Mouse (Mus musculus): Measurements from ENCODE around the gene Rbm12. TPM values are rescaled to one million over a fixed set of nuclear protein-coding genes. Genes with fewer than 3 reads are reported as not detected.

Rbm12 gene
- polyA plus RNA-seq, 1 experiment from 2014 or later: 37.6 TPM

DNA sequence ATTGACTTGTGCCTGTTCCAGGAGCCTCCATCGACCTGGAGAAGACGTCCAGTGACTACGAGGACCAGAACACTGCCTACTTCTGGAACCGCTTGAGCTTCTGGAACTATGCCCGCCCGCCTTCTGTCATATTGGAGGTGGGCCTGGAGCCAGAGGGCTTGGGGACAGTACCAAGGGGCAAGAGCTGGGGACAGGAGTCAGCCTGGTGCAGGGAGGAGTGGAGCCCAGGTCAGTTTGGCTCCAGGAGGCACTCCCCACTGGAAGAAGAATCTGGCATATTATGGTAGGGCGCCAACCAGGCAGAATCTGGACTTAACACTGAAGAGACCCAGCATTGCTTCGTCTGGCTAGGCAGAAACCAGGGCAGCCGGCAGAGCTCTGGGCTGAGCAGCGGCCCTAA is 43.9 kb downstream of the Rbm12 start:
- Histone ChIP-seq H3K36me3 (ENCODE audit: control insufficient read depth, insufficient read depth) (peaks cover 12% of the 10 kb centered on the region), H3K4me2 (ENCODE audit: low read length) (no peak overlapping the region), H3K9me3 (ENCODE audit: control insufficient read depth, low read length) (no peaks in the 10 kb centered on the region), H3K9ac (replicated peaks; ENCODE audit: low read depth, low read length) (no peak overlapping the region), H3K27ac (ENCODE audit: low read length) (no peak overlapping the region), H3K4me1 (replicated peaks; ENCODE audit: control insufficient read depth, insufficient read depth, low read length) (peaks cover 8% of the 10 kb centered on the region), H3K27me3 (replicated peaks; ENCODE audit: control insufficient read depth, insufficient read depth, low read length) (no peaks in the 10 kb centered on the region), H3K4me3 (replicated peaks; ENCODE audit: low read length) (no peak overlapping the region)
- ATAC-seq: no peak
- 89% methylated on average over 10 of the region's 10 CpGs for WGBS

DNA sequence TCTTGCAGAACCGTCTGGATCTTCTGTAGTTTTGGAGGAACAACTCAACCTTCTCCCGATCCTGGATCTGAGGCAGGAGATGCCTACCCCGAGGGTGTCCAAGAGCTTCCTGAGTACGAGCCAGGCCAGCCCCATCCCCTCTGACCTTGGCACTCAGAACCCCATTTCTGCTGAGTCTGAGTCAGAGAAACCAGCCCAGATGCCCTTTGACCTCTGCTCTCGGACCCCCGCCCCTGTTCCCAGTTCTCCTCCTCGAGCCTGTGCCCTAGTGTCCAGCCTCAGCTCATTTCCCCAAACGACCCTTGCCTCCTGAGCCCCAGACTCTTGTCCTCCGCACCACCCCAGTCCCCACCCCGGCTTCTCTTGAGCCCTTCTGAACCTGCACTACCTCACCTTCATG is 45.7 kb downstream of the Rbm12 start:
- H3K27ac ChIP-seq (ENCODE audit: low read length): no peak overlapping the region
- no peaks in the 10 kb centered on the region for H3K27me3 ChIP-seq (replicated peaks; ENCODE audit: control insufficient read depth, insufficient read depth, low read length)
- peaks cover 8% of the 10 kb centered on the region for H3K4me1 ChIP-seq (replicated peaks; ENCODE audit: control insufficient read depth, insufficient read depth, low read length)
- ATAC-seq: no peak
- H3K36me3 ChIP-seq (ENCODE audit: control insufficient read depth, insufficient read depth): peaks cover 7% of the 10 kb centered on the region
- peak overlapping the region; percentile 80 for H3K4me3 ChIP-seq (replicated peaks; ENCODE audit: low read length)
- 30% methylated on average over 10 of the region's 10 CpGs for WGBS
- no peaks in the 10 kb centered on the region for H3K9me3 ChIP-seq (ENCODE audit: control insufficient read depth, low read length)
- H3K4me2 ChIP-seq (ENCODE audit: low read length): peak overlapping the region; percentile 79
- H3K9ac ChIP-seq (replicated peaks; ENCODE audit: low read depth, low read length): peak overlapping the region; percentile 83; the same call in 1 of the 2 replicates

DNA sequence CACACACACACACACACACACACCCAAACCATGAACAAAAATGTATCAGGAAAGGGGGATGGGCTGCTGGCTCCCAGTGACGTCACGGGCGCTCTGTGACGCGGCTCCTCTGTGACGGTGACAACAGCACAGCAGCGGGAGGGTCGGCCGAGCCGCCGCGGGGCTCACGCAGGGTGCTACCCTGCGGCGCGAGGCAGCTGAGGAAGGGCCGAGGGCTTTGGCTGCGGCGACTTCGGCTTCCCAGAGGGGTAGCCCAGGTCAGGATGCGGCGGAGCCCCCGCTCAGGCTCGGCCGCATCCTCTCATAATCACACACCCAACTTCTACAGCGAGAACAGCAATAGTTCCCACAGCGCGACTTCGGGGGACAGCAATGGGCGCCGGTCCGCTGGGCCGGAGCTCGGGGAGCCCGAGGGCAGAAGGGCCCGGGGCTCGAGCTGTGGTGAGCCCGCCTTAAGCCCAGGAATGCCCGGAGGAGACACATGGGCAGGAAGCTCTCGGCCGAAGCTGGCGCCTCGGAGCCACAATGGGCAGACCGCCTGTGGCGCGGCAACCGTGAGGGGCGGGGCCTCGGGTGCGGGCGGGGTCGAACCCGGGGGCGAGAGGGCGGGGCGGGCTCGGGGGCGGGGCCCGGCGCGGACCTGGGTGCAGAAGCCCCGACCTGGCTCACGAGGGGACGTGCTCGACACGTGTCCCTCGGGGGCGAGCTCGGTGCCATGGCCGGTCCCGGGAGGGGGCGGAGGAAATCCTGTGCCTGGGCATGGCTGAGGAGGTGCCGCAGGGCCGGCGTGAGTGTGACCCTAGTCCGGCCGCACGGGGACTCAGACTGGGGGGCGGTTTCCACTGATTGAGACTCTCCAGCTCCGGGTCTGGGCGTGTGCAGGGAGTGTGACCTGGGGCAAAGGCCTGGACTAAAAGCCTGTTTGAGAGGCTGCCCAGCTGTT is 46.4 kb downstream of the Rbm12 start, which contains the start of gene Spag4:
TSS of gene Spag4 (plus strand) at position 77 of the 943 bp plus-strand sequence.
- Histone ChIP-seq H3K9me3 (ENCODE audit: control insufficient read depth, low read length) (no peaks in the 10 kb centered on the region), H3K4me2 (ENCODE audit: low read length) (peak within 1 kb of the TSS; percentile 79), H3K4me1 (replicated peaks; ENCODE audit: control insufficient read depth, insufficient read depth, low read length) (peaks cover 8% of the 10 kb centered on the region), H3K27ac (ENCODE audit: low read length) (peak within 1 kb of the TSS; percentile 77), H3K9ac (replicated peaks; ENCODE audit: low read depth, low read length) (peak within 1 kb of the TSS; percentile 83), H3K27me3 (replicated peaks; ENCODE audit: control insufficient read depth, insufficient read depth, low read length) (no peaks in the 10 kb centered on the region), H3K36me3 (ENCODE audit: control insufficient read depth, insufficient read depth) (peaks cover 3% of the 10 kb centered on the region; the same call in 1 of the 2 replicates), H3K4me3 (replicated peaks; ENCODE audit: low read length) (peak within 1 kb of the TSS; percentile 80)
- ATAC-seq: peak; percentile 84
- WGBS: under 1% methylated on average over 79 of the region's 81 CpGs

DNA sequence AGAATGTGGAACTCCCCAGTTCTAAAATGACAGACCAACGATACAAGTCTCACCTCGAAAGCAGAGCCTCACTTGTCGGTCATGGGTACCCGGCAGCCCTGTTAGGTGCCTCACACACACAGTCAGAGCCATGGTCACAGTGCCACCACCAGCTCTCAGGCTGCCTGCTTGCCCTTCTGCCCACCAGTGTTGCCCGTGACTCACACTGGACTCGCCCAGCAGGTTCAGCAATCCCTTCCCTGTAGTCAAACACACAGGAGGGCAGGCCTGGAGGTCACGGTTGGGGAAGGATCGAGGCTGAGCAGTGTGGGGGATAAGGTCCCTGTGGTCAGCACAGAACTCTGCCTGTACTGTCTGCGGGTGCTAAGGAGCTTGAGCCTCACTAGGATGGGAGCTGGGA is 59.0 kb downstream of the Rbm12 start, which contains the start of gene Fer1l4:
TSS of gene Fer1l4 (minus strand) at position 132 of the 400 bp plus-strand sequence.
- Histone ChIP-seq H3K9ac (replicated peaks; ENCODE audit: low read depth, low read length) (no peak within 1 kb of the TSS), H3K27ac (ENCODE audit: low read length) (no peak within 1 kb of the TSS), H3K9me3 (ENCODE audit: control insufficient read depth, low read length) (no peaks in the 10 kb centered on the region), H3K36me3 (ENCODE audit: control insufficient read depth, insufficient read depth) (no peaks in the 10 kb centered on the region), H3K4me3 (replicated peaks; ENCODE audit: low read length) (no peak within 1 kb of the TSS), H3K27me3 (replicated peaks; ENCODE audit: control insufficient read depth, insufficient read depth, low read length) (no peaks in the 10 kb centered on the region), H3K4me2 (ENCODE audit: low read length) (no peak within 1 kb of the TSS), H3K4me1 (replicated peaks; ENCODE audit: control insufficient read depth, insufficient read depth, low read length) (0 out of 2 replicates have a peak, but pooled peaks cover 2% of the 10 kb centered on the region)
- ATAC-seq: no peak
- WGBS: 82% methylated on average over 9 of the region's 9 CpGs

DNA sequence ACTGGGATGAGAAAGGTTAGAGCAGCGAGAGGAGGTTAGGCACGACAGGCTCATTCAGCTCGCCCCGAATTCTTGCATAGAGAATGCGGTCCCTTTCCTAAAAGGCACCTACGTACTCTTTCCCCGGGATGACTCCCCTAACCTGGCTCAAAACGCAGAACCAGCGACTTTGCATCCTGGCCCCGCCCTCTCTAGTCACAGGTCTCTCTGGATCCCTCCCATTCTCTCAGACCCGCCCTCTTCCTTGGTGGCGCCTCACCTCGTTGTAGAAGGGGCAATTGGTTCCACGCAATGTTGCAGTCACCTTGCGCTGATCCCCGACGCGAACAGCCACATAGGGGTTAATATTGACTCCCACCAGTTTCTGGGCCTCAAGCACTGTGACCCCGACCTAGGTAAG is 63.8 kb downstream of the Rbm12 start:
- H3K4me2 ChIP-seq (ENCODE audit: low read length): peak overlapping the region; percentile 13; the same call in 1 of the 2 replicates
- H3K27me3 ChIP-seq (replicated peaks; ENCODE audit: control insufficient read depth, insufficient read depth, low read length): no peaks in the 10 kb centered on the region; the same call in 1 of the 2 replicates
- H3K4me1 ChIP-seq (replicated peaks; ENCODE audit: control insufficient read depth, insufficient read depth, low read length): 0 out of 2 replicates have a peak, but pooled peaks cover 2% of the 10 kb centered on the region
- H3K9ac ChIP-seq (replicated peaks; ENCODE audit: low read depth, low read length): no peak overlapping the region
- H3K27ac ChIP-seq (ENCODE audit: low read length): no peak overlapping the region
- WGBS: 7% methylated on average over 19 of the region's 19 CpGs
- H3K9me3 ChIP-seq (ENCODE audit: control insufficient read depth, low read length): no peaks in the 10 kb centered on the region
- ATAC-seq: no peak
- no peak overlapping the region for H3K4me3 ChIP-seq (replicated peaks; ENCODE audit: low read length)
- H3K36me3 ChIP-seq (ENCODE audit: control insufficient read depth, insufficient read depth): no peaks in the 10 kb centered on the region

DNA sequence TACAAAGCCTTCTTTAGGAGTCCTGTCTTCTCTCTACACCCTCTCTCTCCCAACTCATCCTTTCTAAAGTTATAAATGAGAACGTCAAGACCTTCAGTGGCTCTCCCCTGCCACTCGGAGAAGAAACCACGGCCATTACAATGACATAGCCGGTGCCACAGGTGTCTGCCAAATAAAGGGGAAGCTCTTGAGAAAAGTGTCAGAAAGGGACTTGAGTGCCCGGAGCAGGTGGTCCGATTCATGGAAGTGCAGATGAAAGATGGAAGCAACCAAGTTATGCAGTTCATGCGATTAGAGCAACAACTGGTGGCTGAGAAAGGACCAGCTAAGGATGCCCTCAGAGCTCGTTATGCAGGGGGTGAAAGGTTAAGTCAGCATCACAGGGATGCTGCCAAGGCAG is 68.9 kb downstream of the Rbm12 start:
- Histone ChIP-seq H3K4me3 (replicated peaks; ENCODE audit: low read length) (no peak overlapping the region), H3K9ac (replicated peaks; ENCODE audit: low read depth, low read length) (no peak overlapping the region), H3K27me3 (replicated peaks; ENCODE audit: control insufficient read depth, insufficient read depth, low read length) (no peaks in the 10 kb centered on the region; the same call in 1 of the 2 replicates), H3K27ac (ENCODE audit: low read length) (no peak overlapping the region), H3K9me3 (ENCODE audit: control insufficient read depth, low read length) (no peaks in the 10 kb centered on the region), H3K4me2 (ENCODE audit: low read length) (no peak overlapping the region), H3K36me3 (ENCODE audit: control insufficient read depth, insufficient read depth) (no peaks in the 10 kb centered on the region), H3K4me1 (replicated peaks; ENCODE audit: control insufficient read depth, insufficient read depth, low read length) (0 out of 2 replicates have a peak, but pooled peaks cover under 1% of the 10 kb centered on the region)
- 78% methylated on average over 8 of the region's 8 CpGs for WGBS
- ATAC-seq: no peak

Other genes with a start within 250 kb of the Rbm12 start
- 66.5 and 78.2 TPM in 2 replicates for gene Uqcc1, start 181.7 kb downstream of the Rbm12 start, polyA plus RNA-seq (2015; fragmentation: Nextera tagmentation; extraction: Ambion mirVana)
- not detected in 2 replicates for gene Gm15557, start 171.2 kb downstream of the Rbm12 start, polyA plus RNA-seq (2015; fragmentation: Nextera tagmentation; extraction: Ambion mirVana)
- 2.7 and 4.5 TPM in 2 replicates for gene Gdf5, start 166.6 kb downstream of the Rbm12 start, polyA plus RNA-seq (2015; fragmentation: Nextera tagmentation; extraction: Ambion mirVana)
- 17.0 and 18.9 TPM in 2 replicates for gene Cep250, start 155.5 kb downstream of the Rbm12 start, polyA plus RNA-seq (2015; fragmentation: Nextera tagmentation; extraction: Ambion mirVana)
- gene 6430550D23Rik, start 104.0 kb downstream of the Rbm12 start, polyA plus RNA-seq (2015; fragmentation: Nextera tagmentation; extraction: Ambion mirVana): 1.7 and 2.4 TPM in 2 replicates
- 350 and 382 TPM in 2 replicates for gene Ergic3, start 103.9 kb downstream of the Rbm12 start, polyA plus RNA-seq (2015; fragmentation: Nextera tagmentation; extraction: Ambion mirVana)
- not detected in 2 replicates for gene Fer1l4, start 59.0 kb downstream of the Rbm12 start, polyA plus RNA-seq (2015; fragmentation: Nextera tagmentation; extraction: Ambion mirVana)
- gene Spag4, start 46.8 kb downstream of the Rbm12 start, polyA plus RNA-seq (2015; fragmentation: Nextera tagmentation; extraction: Ambion mirVana): 5.2 and 7.5 TPM in 2 replicates
- gene Cpne1, start within 50 bp of the Rbm12 start, polyA plus RNA-seq (2015; fragmentation: Nextera tagmentation; extraction: Ambion mirVana): 28.9 and 30.4 TPM in 2 replicates
- gene Gm28036, start 15.1 kb upstream of the Rbm12 start, polyA plus RNA-seq (2015; fragmentation: Nextera tagmentation; extraction: Ambion mirVana): 20.7 and 28.6 TPM in 2 replicates
- gene Romo1, start 32.1 kb upstream of the Rbm12 start, polyA plus RNA-seq (2015; fragmentation: Nextera tagmentation; extraction: Ambion mirVana): 295 and 326 TPM in 2 replicates
- gene Nfs1, start 32.2 kb upstream of the Rbm12 start, polyA plus RNA-seq (2015; fragmentation: Nextera tagmentation; extraction: Ambion mirVana): 39.7 and 45.2 TPM in 2 replicates
- gene Rbm39, start 68.3 kb upstream of the Rbm12 start, polyA plus RNA-seq (2015; fragmentation: Nextera tagmentation; extraction: Ambion mirVana): 494 and 529 TPM in 2 replicates
- gene Phf20, start 84.5 kb upstream of the Rbm12 start, polyA plus RNA-seq (2015; fragmentation: Nextera tagmentation; extraction: Ambion mirVana): 148 and 181 TPM in 2 replicates
- 5.0 and 6.9 TPM in 2 replicates for gene Cnbd2, start 200.3 kb upstream of the Rbm12 start, polyA plus RNA-seq (2015; fragmentation: Nextera tagmentation; extraction: Ambion mirVana)
- gene Scand1, start 200.7 kb upstream of the Rbm12 start, polyA plus RNA-seq (2015; fragmentation: Nextera tagmentation; extraction: Ambion mirVana): 60.6 and 64.9 TPM in 2 replicates